Mouse (Mus musculus) forebrain, embryonic 13.5 days (tissue): ENCODE measurements around the gene Gm6482. TPM values are rescaled to one million over a fixed set of nuclear protein-coding genes. Genes with fewer than 3 reads are reported as not detected.
"Not testable (repeated sequence)": the region's sequence is repeated elsewhere in the genome, so short reads cannot be mapped to it uniquely, and the experiment has no call there.

Experiments used
- ATAC-seq: fragments of 200-750 bp; cut with Nextera tagmentation; 2 replicates; pipeline ENCODE4 v1.8.0; 2017
- H3K27ac ChIP-seq: fragments of 300-500 bp; sonication (generic); 2 replicates; pipeline ENCODE4 v1.5.1; 2015; ENCODE audit warnings: inconsistent platforms, mild to moderate bottlenecking, moderate library complexity
- H3K27me3 ChIP-seq: fragments of 300-500 bp; sonication (generic); 2 replicates; pipeline ENCODE4 v1.6.1; 2015; ENCODE audit warnings: mild to moderate bottlenecking, inconsistent platforms
- H3K36me3 ChIP-seq: fragments of 300-500 bp; sonication (generic); 2 replicates; pipeline ENCODE4 v1.6.1; 2015; ENCODE audit warnings: mild to moderate bottlenecking, inconsistent platforms; ENCODE audit not compliant: poor library complexity, severe bottlenecking
- H3K4me1 ChIP-seq: fragments of 300-500 bp; sonication (generic); 2 replicates; pipeline ENCODE4 v1.6.1; 2015; ENCODE audit warnings: inconsistent platforms
- H3K4me2 ChIP-seq: fragments of 300-500 bp; sonication (generic); 2 replicates; pipeline ENCODE4 v1.6.1; 2015; ENCODE audit warnings: inconsistent platforms, mild to moderate bottlenecking, moderate library complexity
- H3K4me3 ChIP-seq: fragments of 300-500 bp; sonication (generic); 2 replicates; pipeline ENCODE4 v1.5.1; 2015; ENCODE audit warnings: mild to moderate bottlenecking, inconsistent platforms
- H3K9ac ChIP-seq: fragments of 300-500 bp; sonication (generic); 2 replicates; pipeline ENCODE4 v1.6.1; 2015; ENCODE audit warnings: mild to moderate bottlenecking, inconsistent platforms
- H3K9me3 ChIP-seq: fragments of 300-500 bp; sonication (generic); replicated peaks from 2 replicates; pipeline ENCODE4 v1.6.1; 2016; ENCODE audit warnings: inconsistent platforms
- WGBS: fragments of 180-500 bp; shearing (Covaris S2); methylation state at CpG from one replicate; pipeline ENCODE4 v1.1.7; 2015; 5-methylcytosine and 5-hydroxymethylcytosine counted together
- polyA plus RNA-seq: library from polyadenylated mRNA; unstranded; fragments of >200 nt; fragmentation: Nextera tagmentation; extraction: Ambion mirVana; gene quantifications from 2 replicates; pipeline ENCODE4 v1.2.1, GENCODE M21; 2015

The Gm6482 gene
- not detected in 2 replicates for polyA plus RNA-seq

DNA sequence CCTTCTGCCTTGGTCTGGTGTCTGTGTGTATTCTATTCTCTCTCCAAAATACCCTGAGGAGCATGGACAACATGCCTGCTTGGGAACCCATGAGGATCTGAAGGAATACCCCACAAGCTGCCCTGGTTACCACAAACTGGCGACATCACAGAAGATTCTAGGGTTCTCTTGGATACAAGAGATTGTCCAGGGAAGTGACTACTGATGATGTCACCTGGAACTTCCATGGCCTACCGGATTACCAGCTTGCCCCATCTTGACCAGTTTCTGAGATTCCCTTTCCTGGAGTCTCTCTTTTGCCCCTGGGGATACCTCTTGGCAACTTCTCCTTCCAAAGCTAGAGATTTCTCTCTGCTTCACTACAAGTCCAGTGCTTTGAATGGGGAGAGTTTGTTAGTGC, at the start of gene Gm6482:
TSS of gene Gm6482 (minus strand) at position 101 of the 400 bp plus-strand sequence.
- H3K9me3 ChIP-seq, H3K27ac ChIP-seq, H3K4me2 ChIP-seq, H3K4me3 ChIP-seq, H3K27me3 ChIP-seq, H3K9ac ChIP-seq, H3K4me1 ChIP-seq, H3K36me3 ChIP-seq, ATAC-seq: not testable (repeated sequence)
- no CpG with 5 or more reads among the region's 2 CpGs for WGBS

DNA sequence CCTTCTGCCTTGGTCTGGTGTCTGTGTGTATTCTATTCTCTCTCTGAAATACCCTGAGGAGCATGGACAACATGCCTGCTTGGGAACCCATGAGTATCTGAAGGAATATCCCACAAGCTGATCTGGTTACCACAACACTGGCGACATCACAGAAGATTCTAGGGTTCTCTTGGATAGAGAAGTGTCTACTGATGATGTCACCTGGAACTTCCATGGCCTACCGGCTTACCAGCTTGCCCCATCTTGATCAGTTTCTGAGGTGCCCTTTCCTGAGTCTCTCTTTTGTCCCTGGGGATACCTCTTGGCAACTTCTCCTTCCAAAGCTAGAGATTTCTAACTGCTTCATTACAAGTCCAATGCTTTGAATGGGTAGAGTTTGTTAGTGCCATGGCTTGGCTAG, 45.3 kb upstream of the Gm6482 start, which contains the start of gene Gm7954:
TSS of gene Gm7954 (minus strand) at position 101 of the 400 bp plus-strand sequence.
- H3K4me2 ChIP-seq, H3K9me3 ChIP-seq, ATAC-seq, H3K4me1 ChIP-seq, H3K36me3 ChIP-seq, H3K9ac ChIP-seq, H3K27ac ChIP-seq, H3K4me3 ChIP-seq, H3K27me3 ChIP-seq: not testable (repeated sequence)
- WGBS, result no CpG with 5 or more reads among the region's 2 CpGs

DNA sequence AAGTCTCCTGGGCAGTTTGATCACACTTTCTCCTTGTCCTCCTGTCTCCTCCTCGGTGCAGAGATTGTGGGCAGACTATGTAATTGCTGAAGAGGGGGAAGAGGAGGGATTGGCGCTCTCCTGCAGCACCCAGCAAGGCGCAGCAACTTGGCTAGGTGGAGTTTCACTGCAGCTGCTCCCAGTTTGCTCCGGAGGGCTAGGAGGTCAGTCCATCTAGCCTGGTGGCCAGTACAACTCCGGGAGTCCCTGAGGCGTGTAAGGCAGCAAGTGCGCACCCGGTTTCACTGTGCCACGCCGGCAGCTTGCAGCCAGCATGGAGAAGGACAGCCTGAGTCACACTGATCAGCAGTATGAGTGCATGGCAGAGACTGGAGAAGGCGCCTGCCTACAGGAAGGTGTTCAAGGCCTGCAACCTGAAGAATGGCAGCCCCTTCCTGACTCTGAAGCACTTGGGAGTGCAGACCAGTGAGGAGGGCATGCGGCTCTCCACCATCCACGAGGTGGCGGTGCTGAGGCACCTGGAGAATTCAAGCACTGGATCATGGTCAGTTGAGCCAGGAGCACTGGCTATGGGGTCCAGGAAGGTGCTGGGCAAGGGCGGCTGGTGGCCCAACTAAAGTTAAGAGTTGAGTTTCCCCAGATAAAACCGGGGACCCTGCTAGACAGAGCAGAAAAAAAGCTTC, 17.5 kb upstream of the Gm6482 start:
- H3K4me2 ChIP-seq, result peak overlapping the region; percentile 35; the same call in 1 of the 2 replicates
- WGBS, result 9% methylated on average over 11 of the region's 16 CpGs
- H3K27ac ChIP-seq, result not testable (repeated sequence)

DNA sequence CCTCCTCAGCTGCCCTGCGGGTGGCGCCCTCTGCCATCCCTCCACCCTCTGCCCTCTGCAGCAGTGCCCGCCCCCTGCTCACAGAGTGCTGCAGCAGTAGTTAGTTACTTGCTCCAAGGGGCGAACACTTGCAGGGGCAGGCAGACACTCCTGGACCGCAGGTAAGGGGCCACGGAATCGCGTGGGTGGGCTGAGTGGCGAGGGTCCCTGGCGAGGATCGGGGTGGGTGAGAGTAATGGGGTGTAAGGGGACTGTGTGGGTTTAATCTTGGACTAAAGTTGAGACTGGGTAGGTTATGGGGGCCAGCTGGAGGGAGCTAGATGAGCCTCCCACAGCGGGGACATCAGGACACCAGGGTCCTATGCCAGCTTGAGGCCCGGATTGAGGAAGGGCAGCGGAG, 16.6 kb upstream of the Gm6482 start:
- H3K4me1 ChIP-seq, H3K9me3 ChIP-seq, ATAC-seq, H3K36me3 ChIP-seq, H3K27me3 ChIP-seq, H3K9ac ChIP-seq, H3K4me3 ChIP-seq, H3K27ac ChIP-seq: not testable (repeated sequence)
- 12% methylated on average over 13 of the region's 14 CpGs for WGBS
- 0 out of 2 replicates have a peak overlapping the region, but pooled peaks have one; percentile 35 for H3K4me2 ChIP-seq

More for the DNA sequence above, 17.5 kb upstream of the Gm6482 start:
- H3K9me3 ChIP-seq, H3K4me3 ChIP-seq, H3K27me3 ChIP-seq, ATAC-seq, H3K4me1 ChIP-seq, H3K9ac ChIP-seq, H3K36me3 ChIP-seq: not testable (repeated sequence)

DNA sequence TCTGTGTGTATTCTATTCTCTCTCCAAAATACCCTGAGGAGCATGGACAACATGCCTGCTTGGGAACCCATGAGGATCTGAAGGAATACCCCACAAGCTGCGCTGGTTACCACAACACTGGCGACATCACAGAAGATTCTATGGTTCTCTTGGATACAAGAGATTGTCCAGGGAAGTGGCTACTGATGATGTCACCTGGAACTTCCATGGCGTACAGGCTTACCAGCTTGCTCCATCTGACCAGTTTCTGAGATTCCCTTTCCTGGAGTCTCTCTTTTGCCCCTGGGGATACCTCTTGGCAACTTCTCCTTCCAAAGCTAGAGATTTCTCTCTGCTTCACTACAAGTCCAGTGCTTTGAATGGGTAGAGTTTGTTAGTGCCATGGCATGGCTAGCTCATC, 21.8 kb downstream of the Gm6482 start, which contains the start of gene Gm7945:
TSS of gene Gm7945 (minus strand) at position 101 of the 400 bp plus-strand sequence.
- not testable (repeated sequence) for H3K4me1 ChIP-seq, H3K36me3 ChIP-seq, H3K9me3 ChIP-seq, ATAC-seq, H3K27ac ChIP-seq, H3K4me2 ChIP-seq, H3K4me3 ChIP-seq, H3K9ac ChIP-seq, H3K27me3 ChIP-seq
- WGBS, result no CpG with 5 or more reads among the region's 3 CpGs

Other genes with a start within 250 kb of the Gm6482 start
- gene Sftpd, start 223.1 kb downstream of the Gm6482 start, polyA plus RNA-seq, result not detected in 2 replicates
- gene Gm2832, start 129.5 kb downstream of the Gm6482 start, polyA plus RNA-seq, result not detected in 2 replicates
- not detected in 2 replicates for gene Gm5798, start 59.7 kb downstream of the Gm6482 start, polyA plus RNA-seq
- not detected in 2 replicates for gene Gm7945, start 21.9 kb downstream of the Gm6482 start, polyA plus RNA-seq
- gene Gm7954, start 45.2 kb upstream of the Gm6482 start, polyA plus RNA-seq, result not detected in 2 replicates
- not detected in 2 replicates for gene Gm3486, start 81.2 kb upstream of the Gm6482 start, polyA plus RNA-seq
- gene Gm7970, start 147.3 kb upstream of the Gm6482 start, polyA plus RNA-seq, result not detected in 2 replicates
- gene 1700049E17Rik2, start 164.9 kb upstream of the Gm6482 start, polyA plus RNA-seq, result not detected in 2 replicates
- gene Gm3072, start 216.3 kb upstream of the Gm6482 start, polyA plus RNA-seq, result not detected in 2 replicates
- gene Gm3676, start 238.2 kb upstream of the Gm6482 start, polyA plus RNA-seq, result not detected in 2 replicates